Mouse (Mus musculus) stomach, embryonic 16.5 days (tissue): ENCODE data around the gene Pdgfra. TPM values are rescaled to one million over a fixed set of nuclear protein-coding genes. Genes with fewer than 3 reads are reported as not detected.

Experiments used
- ATAC-seq: fragments of 200-750 bp; cut with Nextera tagmentation; 2 replicates; pipeline ENCODE4 v1.8.0; 2017; ENCODE audit warnings: moderate number of reproducible peaks, moderate TSS enrichment; ENCODE audit not compliant: insufficient read depth, low FRiP score
- H3K27ac ChIP-seq: fragments of 300-500 bp; sonication (generic); 2 replicates; pipeline ENCODE4 v1.5.1; 2014; ENCODE audit warnings: low read length
- H3K27me3 ChIP-seq: fragments of 300-500 bp; sonication (generic); 2 replicates; pipeline ENCODE4 v1.6.1; 2014; ENCODE audit warnings: low read length, control low read depth, mixed read lengths; ENCODE audit not compliant: control insufficient read depth, insufficient read depth
- H3K36me3 ChIP-seq: fragments of 300-500 bp; sonication (generic); 2 replicates; pipeline ENCODE4 v1.6.1; 2014; ENCODE audit warnings: low read length; ENCODE audit not compliant: control insufficient read depth, insufficient read depth
- H3K4me1 ChIP-seq: fragments of 300-500 bp; sonication (generic); 2 replicates; pipeline ENCODE4 v1.6.1; 2014; ENCODE audit warnings: low read length, control low read depth, mixed read lengths; ENCODE audit not compliant: control insufficient read depth, insufficient read depth
- H3K4me2 ChIP-seq: fragments of 300-500 bp; sonication (generic); 2 replicates; pipeline ENCODE4 v1.6.1; 2014; ENCODE audit warnings: low read depth, low read length, mixed read lengths
- H3K4me3 ChIP-seq: fragments of 300-500 bp; sonication (generic); replicated peaks from 2 replicates; pipeline ENCODE4 v1.5.1; 2014; ENCODE audit warnings: mild to moderate bottlenecking, low read length
- H3K9ac ChIP-seq: fragments of 300-500 bp; sonication (generic); 2 replicates; pipeline ENCODE4 v1.6.1; 2014; ENCODE audit warnings: low read length
- H3K9me3 ChIP-seq: fragments of 300-500 bp; sonication (generic); replicated peaks from 2 replicates; pipeline ENCODE4 v1.6.1; 2016; ENCODE audit warnings: low read length, control low read depth; ENCODE audit not compliant: control insufficient read depth
- WGBS: fragments of 180-500 bp; shearing (Covaris S2); extraction: QIAGEN DNeasy Blood & Tissue Kit; methylation state at CpG from one replicate; pipeline ENCODE4 v1.1.7; 2014; 5-methylcytosine and 5-hydroxymethylcytosine counted together
- polyA plus RNA-seq: library from polyadenylated mRNA; unstranded; fragments of >200 nt; fragmentation: Nextera tagmentation; extraction: Ambion mirVana; gene quantifications from 2 replicates; pipeline ENCODE4 v1.2.1, GENCODE M21; 2015

The Pdgfra gene
- polyA plus RNA-seq, 1 experiment from 2014 or later, result 39.5 TPM

GRCm38 (mm10) chr5:75214520-75214919 lies 62.4 kb downstream of the Pdgfra start:
- Histone ChIP-seq H3K9ac (no peak overlapping the region), H3K4me3 (no peak overlapping the region), H3K4me2 (no peak overlapping the region), H3K36me3 (no peaks in the 10 kb centered on the region), H3K27me3 (no peaks in the 10 kb centered on the region), H3K4me1 (no peaks in the 10 kb centered on the region), H3K9me3 (no peaks in the 10 kb centered on the region), H3K27ac (no peak overlapping the region)
- WGBS, result 44% methylated on average over 6 of the region's 6 CpGs
- no peak for ATAC-seq

DNA sequence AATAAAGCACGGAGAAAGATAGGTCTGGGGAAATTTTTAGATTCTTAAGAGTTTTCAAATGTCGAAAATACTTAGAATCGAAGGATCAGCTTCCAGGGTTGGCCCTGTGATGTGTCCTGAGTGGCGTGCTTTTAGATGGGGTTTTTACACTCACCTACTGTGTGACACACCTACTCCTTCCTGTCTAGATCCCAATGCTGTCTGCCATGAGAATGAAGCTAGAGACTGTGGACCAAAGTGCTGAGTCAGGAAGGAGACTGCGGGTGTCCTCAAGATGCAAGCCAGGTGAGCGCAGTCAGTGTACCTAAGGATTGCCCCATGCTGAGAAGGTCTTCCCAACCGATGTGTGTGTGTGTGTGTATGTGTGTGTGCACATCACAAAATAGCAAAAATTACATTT lies 62.8 kb downstream of the Pdgfra start:
- H3K9me3 ChIP-seq, result no peaks in the 10 kb centered on the region
- H3K4me3 ChIP-seq, result no peak overlapping the region
- no peak overlapping the region for H3K27ac ChIP-seq
- H3K4me1 ChIP-seq, result no peaks in the 10 kb centered on the region
- H3K4me2 ChIP-seq, result no peak overlapping the region
- no peak for ATAC-seq
- H3K27me3 ChIP-seq, result no peaks in the 10 kb centered on the region
- H3K36me3 ChIP-seq, result no peaks in the 10 kb centered on the region
- H3K9ac ChIP-seq, result no peak overlapping the region
- 74% methylated on average over 7 of the region's 7 CpGs for WGBS

DNA sequence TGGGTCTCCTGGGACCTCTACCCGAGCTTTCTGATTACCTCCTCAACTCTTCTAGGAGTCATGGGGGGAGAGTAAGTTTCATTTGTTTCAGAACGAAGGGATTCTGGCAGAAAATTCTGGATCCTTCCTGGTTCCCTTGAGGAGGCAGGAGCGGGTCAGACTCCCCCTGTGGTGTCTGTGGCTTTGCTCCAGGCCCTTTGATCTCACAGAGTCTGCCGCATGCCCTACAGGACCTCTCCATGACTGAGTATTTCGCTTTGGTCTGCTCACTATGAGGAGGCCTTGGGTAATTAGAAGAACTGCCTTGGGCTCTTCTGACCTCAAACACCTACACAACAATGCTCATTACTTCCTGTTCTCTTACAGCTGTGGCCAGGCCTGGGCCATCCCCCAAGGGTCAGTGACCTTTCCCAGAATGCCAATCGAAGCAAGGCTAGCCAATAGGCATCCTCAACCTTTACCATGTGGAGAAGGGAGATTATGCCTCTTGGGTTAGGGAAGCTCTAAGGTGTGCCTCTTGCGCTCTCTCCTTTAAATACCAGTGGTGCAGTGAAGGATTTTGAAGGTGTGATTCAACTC lies 63.7 kb downstream of the Pdgfra start:
- Histone ChIP-seq H3K27me3 (no peaks in the 10 kb centered on the region), H3K9me3 (no peaks in the 10 kb centered on the region), H3K4me3 (no peak overlapping the region), H3K4me2 (no peak overlapping the region), H3K9ac (no peak overlapping the region), H3K27ac (no peak overlapping the region), H3K4me1 (no peaks in the 10 kb centered on the region), H3K36me3 (no peaks in the 10 kb centered on the region)
- WGBS, result 80% methylated on average over 7 of the region's 7 CpGs
- ATAC-seq, result no peak

GRCm38 (mm10) chr5:75221610-75222009 lies 69.5 kb downstream of the Pdgfra start:
- no peak overlapping the region for H3K4me3 ChIP-seq
- no peaks in the 10 kb centered on the region for H3K36me3 ChIP-seq
- no peaks in the 10 kb centered on the region for H3K4me1 ChIP-seq
- no peaks in the 10 kb centered on the region for H3K27me3 ChIP-seq
- no peak overlapping the region for H3K9ac ChIP-seq
- no peak overlapping the region for H3K4me2 ChIP-seq
- H3K9me3 ChIP-seq, result no peaks in the 10 kb centered on the region
- no peak overlapping the region for H3K27ac ChIP-seq
- WGBS, result 76% methylated on average over 10 of the region's 10 CpGs
- no peak for ATAC-seq

DNA sequence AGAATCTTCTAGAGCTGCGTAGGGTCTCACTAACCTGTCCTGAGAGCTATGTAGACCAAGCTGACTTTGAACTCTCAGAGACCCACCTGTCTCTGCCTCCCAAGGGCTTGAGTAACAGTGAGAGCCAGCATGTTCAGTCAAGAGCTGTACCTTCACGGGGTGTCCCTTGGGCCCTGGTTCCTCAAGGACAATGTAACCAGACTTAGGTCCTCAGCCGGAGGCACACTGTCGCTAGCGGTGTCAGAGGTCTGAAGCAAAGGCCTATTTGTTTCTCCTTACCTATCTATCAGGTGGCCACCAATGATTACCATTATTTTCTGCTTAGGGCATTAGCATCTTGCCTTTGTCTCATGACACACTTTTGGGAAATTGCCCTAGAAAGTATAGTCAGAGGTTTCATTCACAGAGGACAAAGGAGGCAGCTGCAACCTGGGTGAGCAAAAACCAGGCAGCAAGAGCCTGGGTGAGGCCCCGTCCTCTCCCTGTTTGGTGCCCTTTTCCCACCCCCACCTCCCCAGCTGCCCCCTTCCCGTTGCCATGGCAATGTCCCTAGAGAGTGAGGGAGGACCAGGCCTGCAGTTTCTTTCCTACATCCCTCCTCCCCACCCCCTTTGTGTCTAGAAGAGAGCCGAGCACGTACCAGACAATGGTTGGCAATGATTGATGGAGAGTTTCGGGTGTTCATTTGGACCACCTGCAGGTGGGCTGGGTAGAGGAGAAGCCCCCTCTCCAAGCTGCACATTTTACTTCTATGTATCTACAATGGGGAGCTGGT lies 70.6 kb downstream of the Pdgfra start:
- ATAC-seq, result no peak
- Histone ChIP-seq H3K27ac (no peak overlapping the region), H3K36me3 (no peaks in the 10 kb centered on the region), H3K27me3 (no peaks in the 10 kb centered on the region), H3K4me3 (no peak overlapping the region), H3K4me2 (no peak overlapping the region), H3K9me3 (no peaks in the 10 kb centered on the region), H3K4me1 (no peaks in the 10 kb centered on the region), H3K9ac (no peak overlapping the region)
- 67% methylated on average over 10 of the region's 10 CpGs for WGBS

DNA sequence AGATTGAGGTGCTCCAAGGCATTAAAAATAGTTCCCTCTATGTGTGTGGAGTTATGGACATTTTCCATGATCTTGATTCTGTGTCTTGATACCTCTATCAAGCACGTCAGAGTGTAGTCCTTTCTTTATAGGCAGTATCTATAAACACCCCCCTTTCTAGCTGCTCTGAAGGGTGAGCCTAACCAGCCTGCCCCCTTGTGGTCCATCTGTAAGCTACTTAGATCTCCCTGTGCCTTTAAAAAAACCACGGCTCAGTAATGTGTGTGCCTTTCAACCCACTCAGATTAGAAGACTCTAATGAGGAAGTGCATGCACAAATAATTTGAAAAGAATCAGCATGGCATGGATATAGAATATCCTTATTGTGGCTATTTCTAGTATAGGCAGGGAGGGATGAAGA lies 86.3 kb downstream of the Pdgfra start:
- Histone ChIP-seq H3K4me3 (no peak overlapping the region), H3K9ac (no peak overlapping the region), H3K4me2 (no peak overlapping the region), H3K4me1 (no peaks in the 10 kb centered on the region), H3K27me3 (no peaks in the 10 kb centered on the region), H3K27ac (no peak overlapping the region), H3K9me3 (no peaks in the 10 kb centered on the region), H3K36me3 (no peaks in the 10 kb centered on the region)
- no peak for ATAC-seq
- WGBS, result 35% methylated on average over 2 of the region's 2 CpGs

DNA sequence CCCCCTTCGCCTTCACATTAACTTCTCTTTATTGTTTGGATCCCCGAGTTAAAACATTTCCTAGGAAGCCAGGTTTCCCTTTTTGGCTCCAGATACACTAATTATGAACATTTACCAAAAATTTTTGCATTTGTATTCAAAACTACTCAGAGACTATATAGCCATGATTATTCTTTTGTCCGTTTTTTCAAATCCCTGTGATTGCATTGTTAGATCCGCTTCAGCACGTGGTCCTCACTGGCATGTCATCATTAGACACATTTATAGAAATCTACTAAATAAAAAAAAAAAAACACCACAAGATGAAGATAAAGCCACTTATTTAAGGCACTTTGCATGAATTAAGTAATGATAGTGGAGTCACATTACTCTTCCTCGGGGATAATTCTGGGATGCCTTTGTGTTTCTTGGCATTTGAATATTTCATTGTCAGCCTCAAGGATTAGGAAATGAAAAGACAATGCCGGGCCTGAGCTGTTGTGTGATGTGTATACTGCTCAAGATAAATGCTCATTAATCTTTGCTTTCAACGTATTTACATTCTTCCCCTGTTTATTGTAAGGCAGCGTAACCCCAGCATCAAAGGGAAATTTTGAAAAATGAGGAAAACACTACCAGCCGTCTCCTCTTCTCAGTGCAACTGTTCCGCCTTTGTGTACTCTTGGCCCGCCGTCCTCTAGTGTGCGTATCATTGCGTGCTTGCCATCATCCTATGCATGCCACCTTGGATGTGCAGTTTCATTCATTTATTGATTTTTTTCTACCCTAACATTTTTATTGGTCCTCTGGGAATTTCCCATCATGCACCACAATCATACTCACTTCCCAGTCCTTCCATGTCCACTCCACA lies 87.1 kb downstream of the Pdgfra start:
- 61% methylated on average over 15 of the region's 15 CpGs for WGBS
- no peaks in the 10 kb centered on the region for H3K4me1 ChIP-seq
- no peaks in the 10 kb centered on the region for H3K27me3 ChIP-seq
- H3K27ac ChIP-seq, result no peak overlapping the region
- H3K9me3 ChIP-seq, result no peaks in the 10 kb centered on the region
- no peak overlapping the region for H3K4me3 ChIP-seq
- no peak overlapping the region for H3K9ac ChIP-seq
- H3K4me2 ChIP-seq, result no peak overlapping the region
- ATAC-seq, result no peak
- H3K36me3 ChIP-seq, result no peaks in the 10 kb centered on the region

DNA sequence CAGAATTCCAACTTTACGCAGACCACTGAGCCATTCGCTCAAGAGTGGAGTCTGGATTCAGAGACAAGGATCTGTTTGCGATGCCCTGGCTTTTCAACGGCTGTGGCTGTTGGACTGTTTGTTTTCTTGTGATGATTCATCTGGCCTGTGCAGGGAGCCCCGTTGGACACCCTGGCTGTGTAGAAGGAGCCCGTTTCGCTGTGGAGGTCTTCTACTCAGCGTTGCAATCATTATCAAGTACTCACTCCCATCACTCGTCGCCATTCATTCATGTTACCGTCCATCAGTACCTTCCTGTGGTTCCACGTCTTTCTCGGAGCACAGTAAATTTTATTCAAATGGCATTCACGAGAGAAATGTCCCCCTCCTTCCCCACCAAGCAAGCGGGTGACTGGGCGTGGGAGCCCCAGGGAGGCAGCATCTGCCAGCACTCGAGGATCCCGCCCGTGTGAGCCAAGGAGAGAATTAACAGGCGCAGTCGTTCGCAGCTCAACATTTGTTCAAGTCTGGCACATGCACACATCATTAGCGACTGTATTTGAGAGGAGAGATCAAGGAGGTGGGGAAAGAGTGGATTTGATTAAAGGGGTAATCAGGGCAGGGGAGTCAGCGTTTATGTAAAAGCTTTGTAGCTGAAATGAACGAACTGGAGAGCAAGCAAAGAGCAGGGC lies 95.1 kb downstream of the Pdgfra start:
- Histone ChIP-seq H3K36me3 (no peaks in the 10 kb centered on the region), H3K27me3 (no peaks in the 10 kb centered on the region), H3K4me3 (no peak overlapping the region), H3K27ac (no peak overlapping the region), H3K9ac (no peak overlapping the region), H3K4me1 (no peaks in the 10 kb centered on the region), H3K4me2 (no peak overlapping the region), H3K9me3 (no peaks in the 10 kb centered on the region)
- no peak for ATAC-seq
- 51% methylated on average over 25 of the region's 25 CpGs for WGBS
